Mouse (Mus musculus): ENCODE data around the gene Trmo. TPM values are rescaled to one million over a fixed set of nuclear protein-coding genes. Genes with fewer than 3 reads are reported as not detected.

The Trmo gene
- total RNA-seq, 2 experiments from 2014 or later, result 4.9 to 5.5 TPM

DNA sequence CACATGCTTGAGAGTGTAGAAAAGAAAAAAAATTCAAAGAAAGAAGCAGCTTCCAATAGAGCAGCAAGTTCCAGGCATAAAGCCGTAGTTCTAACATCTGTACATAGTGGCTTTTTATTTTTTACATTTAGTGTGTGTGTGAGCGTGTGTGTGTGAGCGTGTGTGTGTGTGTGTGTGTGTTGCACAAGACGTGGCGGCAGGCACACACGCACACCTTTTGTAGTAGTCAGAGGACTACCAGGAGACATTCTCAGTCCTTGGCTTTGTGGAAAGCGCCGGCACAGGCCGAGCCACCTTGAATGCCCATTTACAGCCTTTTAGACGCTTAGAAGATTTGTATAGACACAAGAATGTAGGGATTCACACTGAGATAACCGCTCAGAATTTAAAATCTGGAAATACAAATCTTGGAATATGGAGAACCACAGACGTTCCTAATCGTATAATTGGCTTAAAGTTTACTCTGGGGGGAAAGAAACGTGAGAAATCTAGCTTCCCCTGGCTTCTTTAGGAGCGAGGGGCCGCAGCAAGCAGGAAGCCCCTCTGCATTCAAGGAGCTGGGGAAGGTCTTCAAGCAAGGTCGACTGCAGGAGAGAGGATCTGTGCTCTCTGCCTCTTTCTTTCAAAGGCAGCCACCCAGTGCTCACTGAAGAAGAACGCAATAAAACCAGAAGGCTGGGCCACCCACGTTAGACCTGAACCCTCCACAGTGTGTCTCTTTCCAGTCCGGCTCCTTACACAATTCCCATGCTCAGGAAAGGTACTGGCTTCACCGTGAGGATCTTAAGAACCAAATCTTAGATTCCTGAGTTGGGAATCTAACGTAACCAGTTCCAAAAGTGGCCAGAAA, 47.2 kb downstream of the Trmo start:
- no peak for DNase-seq (ENCODE audit: low spot score in 2 of 2)

DNA sequence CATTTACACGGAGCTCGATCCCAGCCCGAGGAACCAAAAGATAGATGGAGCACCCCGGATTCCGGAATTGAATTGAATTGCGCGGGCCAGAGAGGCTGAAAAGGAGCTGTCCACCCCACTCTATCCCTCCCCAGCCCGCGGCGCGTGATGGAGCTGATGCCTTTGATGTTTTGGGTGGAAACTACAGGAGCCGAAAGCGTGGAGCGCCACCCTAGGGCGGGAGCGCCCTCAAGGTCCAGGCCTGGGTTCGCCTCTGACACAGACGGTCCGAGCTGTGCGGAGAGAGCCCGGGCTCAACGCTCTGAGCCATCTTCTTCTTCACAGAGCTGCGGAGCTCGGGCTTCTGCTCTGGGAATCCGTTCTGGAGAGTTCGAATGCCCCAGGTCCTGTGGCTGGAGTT, 49.7 kb downstream of the Trmo start:
- DNase-seq (ENCODE audit: low spot score in 2 of 2), result no peak

DNA sequence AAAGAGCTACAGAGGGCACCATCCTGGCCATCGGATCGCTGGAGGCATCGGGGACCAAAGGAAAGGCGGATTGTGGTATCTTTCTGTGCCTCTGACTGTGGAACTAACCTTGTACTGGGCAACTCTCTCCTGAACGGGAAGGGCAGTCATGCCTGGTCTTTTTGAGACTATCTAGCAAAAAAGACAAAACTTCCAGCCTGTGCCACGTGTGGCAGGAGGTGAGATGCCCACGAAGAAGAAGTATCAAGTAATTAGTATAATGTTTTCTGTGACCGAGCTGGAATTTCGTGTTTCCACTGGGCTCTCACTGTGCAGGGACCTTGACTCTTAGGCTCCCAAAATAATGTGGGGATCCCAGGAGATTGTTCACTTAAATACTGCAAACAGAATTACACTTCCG, 50.2 kb downstream of the Trmo start:
- no peak for DNase-seq (ENCODE audit: low spot score in 2 of 2)

GRCm38 (mm10) chr4:46337990-46338389, 51.2 kb downstream of the Trmo start:
- DNase-seq (ENCODE audit: low spot score in 2 of 2), result no peak

- DNase-seq (ENCODE audit: low spot score in 2 of 2), result no peak
Observed at GRCm38 (mm10) chr4:46335846-46336245, 53.4 kb downstream of the Trmo start.

- DNase-seq (ENCODE audit: low spot score in 2 of 2), result no peak
Observed at GRCm38 (mm10) chr4:46328906-46329305, 60.3 kb downstream of the Trmo start.

Other genes with a start within 250 kb of the Trmo start
- 10 to 100 TPM; 19.7 to 21.3 TPM for gene Xpa, start 193.1 kb downstream of the Trmo start, total RNA-seq (2021)
- gene Foxe1, start 45.8 kb downstream of the Trmo start, total RNA-seq (2021), result not detected
- not detected for gene Hemgn, start 24.1 kb upstream of the Trmo start, total RNA-seq (2021)
- gene Anp32b, start 61.5 kb upstream of the Trmo start, total RNA-seq (2021), result 10 to 100 TPM; 53.5 to 59.3 TPM
- gene Nans, start 99.8 kb upstream of the Trmo start, total RNA-seq (2021), result 10 to 100 TPM; 34.0 to 39.6 TPM
- under 1 TPM; 0.62 to 0.69 TPM for gene Trim14, start 146.7 kb upstream of the Trmo start, total RNA-seq (2021)
- 10 to 100 TPM; 35.6 to 37.6 TPM for gene Coro2a, start 212.8 kb upstream of the Trmo start, total RNA-seq (2021)

Data from layer of hippocampus, postnatal 10 days (tissue).